Mouse (Mus musculus): Measurements from ENCODE around the gene Anxa2. TPM values are rescaled to one million over a fixed set of nuclear protein-coding genes. Genes with fewer than 3 reads are reported as not detected.

Anxa2 gene
- polyA plus RNA-seq, 1 experiment from 2014 or later = 544 TPM

DNA sequence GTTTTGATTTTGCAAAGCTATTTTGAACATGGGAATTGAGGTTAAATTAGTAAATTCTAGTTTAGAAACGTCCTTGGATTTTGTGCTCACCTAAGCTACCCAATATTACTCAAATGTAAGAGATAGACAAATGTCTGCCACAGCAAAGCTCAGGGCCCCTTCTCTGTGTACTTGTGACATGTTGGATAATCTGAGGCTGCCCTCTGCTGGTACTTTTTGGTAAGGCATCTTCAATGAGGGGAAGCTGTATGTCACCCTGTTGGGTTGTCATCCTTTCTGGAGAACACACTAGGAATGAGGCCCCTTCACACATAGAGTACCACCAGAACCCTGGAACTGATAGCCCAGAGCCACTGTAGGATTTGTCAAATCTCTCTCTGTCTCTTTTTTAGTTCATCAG lies 26.9 kb downstream of the Anxa2 start:
- no peak for ATAC-seq (replicated peaks; ENCODE audit: insufficient number of reproducible peaks, insufficient read depth, low FRiP score, low read depth)
- 10% methylated on average over 1 of the region's 1 CpGs for WGBS

DNA sequence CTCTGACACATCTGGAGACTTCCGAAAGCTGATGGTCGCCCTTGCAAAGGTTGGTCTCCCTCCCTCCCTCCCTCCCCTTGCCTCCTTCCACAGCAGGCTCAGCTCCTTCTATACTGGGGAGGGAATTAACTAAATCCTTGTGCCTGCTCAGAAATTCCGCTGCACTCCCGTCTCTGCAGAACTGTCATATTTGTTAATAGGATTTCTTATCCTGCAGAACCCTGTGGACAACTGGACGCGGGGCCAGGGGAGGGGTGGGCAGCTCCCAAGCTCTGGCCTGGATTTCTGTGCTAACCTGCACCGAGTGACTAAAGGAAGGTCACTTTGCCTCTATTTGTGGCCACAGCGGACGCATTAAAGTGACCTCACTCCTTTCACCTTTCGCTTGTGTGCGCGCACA lies 30.4 kb downstream of the Anxa2 start:
- 61% methylated on average over 12 of the region's 12 CpGs for WGBS
- no peaks in the 10 kb centered on the region for H3K9me3 ChIP-seq (replicated peaks)
- ATAC-seq (replicated peaks; ENCODE audit: insufficient number of reproducible peaks, insufficient read depth, low FRiP score, low read depth) = no peak

More for the DNA sequence above, 26.9 kb downstream of the Anxa2 start:
- Histone ChIP-seq H3K36me3 (peaks cover 62% of the 10 kb centered on the region), H3K9ac (no peak overlapping the region), H3K4me1 (replicated peaks) (peaks cover 36% of the 10 kb centered on the region), H3K4me3 (no peak overlapping the region), H3K27ac (no peak overlapping the region), H3K27me3 (no peaks in the 10 kb centered on the region), H3K4me2 (no peak overlapping the region), H3K9me3 (replicated peaks) (no peaks in the 10 kb centered on the region)

DNA sequence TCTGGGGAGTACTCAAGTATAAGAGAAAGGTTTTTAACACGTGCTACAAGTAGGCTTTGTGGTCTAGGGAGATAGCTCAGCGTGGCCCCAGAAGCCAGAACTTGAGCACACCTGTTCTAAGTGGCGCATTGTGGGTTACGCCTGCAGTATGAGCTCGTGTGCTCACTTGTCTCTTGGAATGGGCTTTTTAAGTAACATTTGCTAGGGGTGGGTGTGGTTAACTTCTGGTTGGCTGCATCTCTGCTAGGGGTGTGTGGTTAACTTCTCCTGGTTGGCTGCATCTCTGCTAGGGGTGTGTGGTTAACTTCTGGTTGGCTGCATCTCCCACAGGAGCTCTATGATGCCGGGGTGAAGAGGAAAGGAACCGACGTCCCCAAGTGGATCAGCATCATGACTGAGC lies 32.7 kb downstream of the Anxa2 start:
- Histone ChIP-seq H3K9me3 (replicated peaks) (no peaks in the 10 kb centered on the region), H3K36me3 (peaks cover 95% of the 10 kb centered on the region), H3K27me3 (no peaks in the 10 kb centered on the region), H3K27ac (no peak overlapping the region), H3K9ac (no peak overlapping the region), H3K4me2 (no peak overlapping the region), H3K4me1 (replicated peaks) (peaks cover 13% of the 10 kb centered on the region), H3K4me3 (no peak overlapping the region)
- ATAC-seq (replicated peaks; ENCODE audit: insufficient number of reproducible peaks, insufficient read depth, low FRiP score, low read depth) = no peak; the same call in 1 of the 2 replicates
- WGBS = 71% methylated on average over 8 of the region's 8 CpGs

More for the DNA sequence above, 30.4 kb downstream of the Anxa2 start:
- Histone ChIP-seq H3K4me3 (no peak overlapping the region), H3K27me3 (no peaks in the 10 kb centered on the region), H3K4me1 (replicated peaks) (peaks cover 22% of the 10 kb centered on the region), H3K27ac (no peak overlapping the region), H3K9ac (no peak overlapping the region), H3K36me3 (peaks cover 81% of the 10 kb centered on the region), H3K4me2 (no peak overlapping the region)

DNA sequence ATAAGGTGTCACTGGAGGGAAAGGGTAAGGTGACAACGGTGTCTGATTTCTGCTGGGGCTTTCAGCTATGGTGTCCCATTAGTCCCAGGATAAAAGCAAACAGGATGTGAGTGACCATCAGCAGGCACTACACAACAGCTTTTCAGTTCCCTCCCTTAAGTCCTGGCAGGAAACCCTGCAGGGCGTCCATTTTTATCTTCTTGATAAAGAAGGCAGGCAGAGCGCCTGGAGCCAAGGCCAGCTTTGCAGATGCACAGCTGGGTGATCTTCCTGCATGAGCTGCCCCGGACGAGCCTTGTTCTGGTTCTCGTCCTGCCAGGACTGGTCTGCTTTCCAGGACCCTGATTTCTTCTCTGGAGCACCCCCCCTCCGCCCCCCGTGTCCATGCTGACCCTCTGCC lies 35.1 kb downstream of the Anxa2 start:
- H3K4me2 ChIP-seq = no peak overlapping the region
- 22% methylated on average over 8 of the region's 8 CpGs for WGBS
- no peak overlapping the region for H3K9ac ChIP-seq
- ATAC-seq (replicated peaks; ENCODE audit: insufficient number of reproducible peaks, insufficient read depth, low FRiP score, low read depth) = peak; percentile 50; the same call in 1 of the 2 replicates
- H3K27me3 ChIP-seq = no peaks in the 10 kb centered on the region
- H3K4me1 ChIP-seq (replicated peaks) = peaks cover 13% of the 10 kb centered on the region
- peaks cover 5% of the 10 kb centered on the region for H3K9me3 ChIP-seq (replicated peaks)
- no peak overlapping the region for H3K4me3 ChIP-seq
- peaks cover 99% of the 10 kb centered on the region for H3K36me3 ChIP-seq
- peak overlapping the region; percentile 44 for H3K27ac ChIP-seq

DNA sequence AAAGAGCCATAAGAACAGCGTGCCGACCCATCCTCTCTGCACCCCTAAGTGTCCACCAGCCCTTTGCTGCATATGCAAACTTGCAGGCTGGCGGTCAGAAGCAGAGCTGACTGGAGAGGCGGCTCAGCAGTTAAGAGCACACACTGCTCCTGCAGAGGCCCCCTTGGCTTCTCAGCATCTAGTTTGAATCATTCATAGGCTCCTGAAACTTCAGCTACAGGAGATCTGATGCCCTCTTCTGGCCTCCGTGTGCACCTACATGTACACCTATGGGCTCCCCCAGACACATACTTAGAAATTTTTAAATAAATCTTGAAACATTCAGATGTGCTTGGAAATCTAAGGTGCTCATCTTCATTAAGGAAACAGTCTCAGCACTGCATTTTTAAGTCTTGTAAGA lies 35.6 kb downstream of the Anxa2 start:
- H3K4me2 ChIP-seq = no peak overlapping the region
- H3K4me3 ChIP-seq = no peak overlapping the region
- peaks cover 97% of the 10 kb centered on the region for H3K36me3 ChIP-seq
- no peak overlapping the region for H3K9ac ChIP-seq
- ATAC-seq (replicated peaks; ENCODE audit: insufficient number of reproducible peaks, insufficient read depth, low FRiP score, low read depth) = no peak
- peak overlapping the region; percentile 44 for H3K27ac ChIP-seq
- no peaks in the 10 kb centered on the region for H3K27me3 ChIP-seq
- peaks cover 5% of the 10 kb centered on the region for H3K9me3 ChIP-seq (replicated peaks)
- peaks cover 13% of the 10 kb centered on the region for H3K4me1 ChIP-seq (replicated peaks)
- 34% methylated on average over 5 of the region's 5 CpGs for WGBS

DNA sequence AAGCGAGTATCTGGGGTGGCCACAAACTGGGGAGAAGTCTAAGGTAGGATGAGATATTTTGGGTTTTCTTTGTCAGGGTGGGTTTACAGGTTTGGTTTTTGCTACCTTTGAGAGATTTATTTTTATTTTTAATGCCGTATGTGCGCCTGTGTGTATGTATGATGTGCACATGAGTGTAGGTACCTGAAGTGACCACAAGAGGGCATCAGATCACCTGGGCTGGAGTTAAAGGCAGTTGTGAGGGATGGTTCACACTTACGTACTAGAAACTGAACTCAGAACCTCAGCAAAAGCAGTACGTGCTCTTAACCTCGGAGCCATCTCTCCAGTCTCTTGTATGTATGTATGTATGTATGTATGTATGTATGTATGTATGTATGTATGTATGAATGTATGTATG lies 39.4 kb downstream of the Anxa2 start:
- WGBS = 96% methylated on average over 6 of the region's 6 CpGs
- no peak for ATAC-seq (replicated peaks; ENCODE audit: insufficient number of reproducible peaks, insufficient read depth, low FRiP score, low read depth)

DNA sequence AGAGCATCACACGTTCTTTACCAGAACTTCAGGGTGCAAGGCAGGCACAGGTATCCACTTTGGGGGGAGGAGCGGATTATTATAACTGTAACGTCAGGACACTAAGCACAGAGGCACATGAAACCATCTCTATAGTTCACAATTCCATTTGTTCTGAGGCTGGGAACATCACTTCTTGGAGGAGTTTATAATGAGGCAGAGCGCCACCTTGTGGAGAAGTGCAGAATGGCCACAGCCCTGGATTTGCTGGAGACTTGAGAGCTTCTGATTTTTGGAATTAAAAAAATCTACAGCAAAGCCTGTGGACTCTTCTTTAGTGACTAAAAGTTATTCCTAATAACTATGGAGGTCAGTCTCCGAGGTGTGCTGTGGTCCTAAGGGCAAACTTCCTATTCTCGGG lies 49.1 kb downstream of the Anxa2 start:
- H3K9me3 ChIP-seq (replicated peaks) = no peaks in the 10 kb centered on the region
- WGBS = 29% methylated on average over 6 of the region's 6 CpGs
- peaks cover 12% of the 10 kb centered on the region; the same call in 1 of the 2 replicates for H3K27me3 ChIP-seq
- no peaks in the 10 kb centered on the region for H3K4me1 ChIP-seq (replicated peaks)
- H3K4me3 ChIP-seq = no peak overlapping the region
- no peaks in the 10 kb centered on the region for H3K36me3 ChIP-seq
- no peak for ATAC-seq (replicated peaks; ENCODE audit: insufficient number of reproducible peaks, insufficient read depth, low FRiP score, low read depth)
- H3K9ac ChIP-seq = no peak overlapping the region
- no peak overlapping the region for H3K4me2 ChIP-seq
- no peak overlapping the region for H3K27ac ChIP-seq

More for the DNA sequence above, 39.4 kb downstream of the Anxa2 start:
- peaks cover 5% of the 10 kb centered on the region for H3K9me3 ChIP-seq (replicated peaks)
- H3K4me3 ChIP-seq = no peak overlapping the region
- no peak overlapping the region for H3K4me2 ChIP-seq
- peaks cover 12% of the 10 kb centered on the region for H3K4me1 ChIP-seq (replicated peaks)
- H3K9ac ChIP-seq = no peak overlapping the region
- no peak overlapping the region for H3K27ac ChIP-seq
- no peaks in the 10 kb centered on the region for H3K27me3 ChIP-seq
- H3K36me3 ChIP-seq = peaks cover 60% of the 10 kb centered on the region

DNA sequence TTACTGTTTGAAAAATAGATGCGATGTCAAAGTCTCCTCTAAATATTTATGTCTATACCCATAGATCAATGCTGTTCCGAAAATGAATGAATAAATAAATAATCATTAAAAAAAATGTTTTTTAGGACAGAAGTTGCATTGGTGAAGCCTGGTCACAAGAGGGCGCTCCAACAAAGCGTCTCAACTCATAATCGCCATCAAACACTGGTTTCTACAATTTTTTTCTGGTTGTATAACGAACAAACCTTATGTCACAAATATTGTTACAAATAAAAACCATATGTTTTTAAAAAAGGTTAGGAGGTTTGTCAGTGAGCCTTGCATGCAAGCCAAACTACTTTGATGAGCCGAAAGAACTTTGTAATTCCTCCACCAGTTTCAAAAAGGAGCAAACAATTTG lies 52.2 kb downstream of the Anxa2 start:
- H3K4me3 ChIP-seq = no peak overlapping the region
- no peaks in the 10 kb centered on the region for H3K9me3 ChIP-seq (replicated peaks)
- no peaks in the 10 kb centered on the region for H3K36me3 ChIP-seq
- peaks cover 16% of the 10 kb centered on the region; the same call in 1 of the 2 replicates for H3K27me3 ChIP-seq
- no peak overlapping the region for H3K9ac ChIP-seq
- H3K4me1 ChIP-seq (replicated peaks) = no peaks in the 10 kb centered on the region
- no peak overlapping the region for H3K4me2 ChIP-seq
- ATAC-seq (replicated peaks; ENCODE audit: insufficient number of reproducible peaks, insufficient read depth, low FRiP score, low read depth) = no peak
- no peak overlapping the region for H3K27ac ChIP-seq
- 16% methylated on average over 7 of the region's 7 CpGs for WGBS

DNA sequence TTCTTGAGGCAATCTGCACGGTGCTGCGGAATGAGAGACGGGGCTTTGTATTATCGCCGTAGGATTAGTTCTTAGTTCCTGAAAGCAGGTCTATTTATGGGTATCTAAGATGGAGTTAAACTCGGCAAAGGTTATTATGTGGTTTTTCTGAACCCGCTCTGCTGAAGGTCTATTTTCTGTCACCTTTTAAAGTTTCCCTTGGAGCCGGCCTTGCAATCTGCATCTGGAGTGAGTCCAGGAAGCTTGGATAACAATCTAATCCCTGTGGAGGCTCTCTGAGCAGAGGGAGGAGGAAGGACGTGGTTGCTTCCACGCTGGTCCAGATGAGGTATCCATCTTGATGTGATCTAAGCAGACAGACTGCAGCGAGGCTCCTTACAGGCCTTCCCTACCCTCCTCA lies 53.8 kb downstream of the Anxa2 start:
- Histone ChIP-seq H3K27ac (no peak overlapping the region), H3K9me3 (replicated peaks) (no peaks in the 10 kb centered on the region), H3K9ac (no peak overlapping the region), H3K27me3 (peaks cover 16% of the 10 kb centered on the region; the same call in 1 of the 2 replicates), H3K4me1 (replicated peaks) (no peaks in the 10 kb centered on the region), H3K4me2 (no peak overlapping the region), H3K4me3 (no peak overlapping the region), H3K36me3 (no peaks in the 10 kb centered on the region)
- WGBS = 43% methylated on average over 11 of the region's 11 CpGs
- ATAC-seq (replicated peaks; ENCODE audit: insufficient number of reproducible peaks, insufficient read depth, low FRiP score, low read depth) = no peak

DNA sequence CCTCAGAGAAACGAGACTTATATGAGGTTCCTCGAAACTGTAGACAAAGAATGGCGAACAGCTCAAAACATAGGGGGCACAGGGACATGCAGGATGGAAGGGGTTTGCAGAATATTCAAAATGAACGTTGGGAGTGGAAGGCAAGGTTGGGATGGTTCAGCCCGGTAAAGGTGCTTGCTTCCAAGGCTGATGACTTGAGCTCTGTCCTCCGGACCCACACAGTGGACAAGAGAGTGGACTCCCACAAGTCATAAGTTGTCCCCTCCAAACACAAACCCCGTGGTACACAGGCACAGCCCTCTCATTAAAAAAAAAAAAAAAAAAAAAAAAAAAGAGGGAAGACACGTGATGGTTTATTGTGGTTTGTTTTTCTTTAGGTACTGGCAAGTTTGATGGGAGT lies 54.6 kb downstream of the Anxa2 start:
- Histone ChIP-seq H3K4me1 (replicated peaks) (no peaks in the 10 kb centered on the region), H3K9me3 (replicated peaks) (no peaks in the 10 kb centered on the region), H3K4me2 (no peak overlapping the region), H3K27ac (no peak overlapping the region), H3K27me3 (peaks cover 16% of the 10 kb centered on the region; the same call in 1 of the 2 replicates), H3K4me3 (no peak overlapping the region), H3K36me3 (no peaks in the 10 kb centered on the region), H3K9ac (no peak overlapping the region)
- WGBS = 69% methylated on average over 8 of the region's 8 CpGs
- no peak for ATAC-seq (replicated peaks; ENCODE audit: insufficient number of reproducible peaks, insufficient read depth, low FRiP score, low read depth)

DNA sequence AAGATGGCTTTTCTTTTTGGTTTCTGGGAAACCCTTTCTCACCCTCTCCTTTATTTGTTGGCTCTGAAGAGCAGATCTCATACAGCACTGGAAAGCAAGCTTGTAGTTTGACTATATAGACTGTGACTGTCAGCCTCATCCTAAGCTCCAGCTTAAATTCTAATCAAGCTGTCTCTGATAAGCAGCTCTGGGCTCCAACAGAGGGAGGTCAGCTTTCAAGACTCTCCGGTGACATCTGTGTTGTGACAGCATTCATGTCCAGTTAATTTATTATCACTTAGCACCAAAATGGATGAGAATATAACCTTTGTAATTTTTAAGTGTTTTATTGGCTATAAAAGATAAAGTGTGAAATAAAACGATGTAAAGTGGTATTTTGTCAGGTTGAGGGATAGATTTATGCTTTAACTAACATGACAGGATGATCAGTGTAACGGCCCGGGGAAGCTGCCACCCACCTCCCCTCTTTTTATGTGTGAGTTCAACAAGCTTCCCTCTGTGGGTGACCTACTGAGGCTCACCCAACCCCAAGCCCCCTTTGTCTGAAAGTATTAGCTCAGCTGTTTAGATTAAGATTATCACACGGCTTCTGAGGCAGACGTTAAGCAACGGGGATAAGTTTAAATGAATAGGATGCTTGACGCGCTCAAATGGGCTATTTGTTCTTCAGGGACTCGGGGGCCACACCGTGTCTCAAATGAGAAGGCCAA lies 58.6 kb downstream of the Anxa2 start:
- Histone ChIP-seq H3K9ac (no peak overlapping the region), H3K4me1 (replicated peaks) (no peaks in the 10 kb centered on the region), H3K4me3 (no peak overlapping the region), H3K9me3 (replicated peaks) (no peaks in the 10 kb centered on the region), H3K27me3 (0 out of 2 replicates have a peak, but pooled peaks cover 3% of the 10 kb centered on the region), H3K4me2 (no peak overlapping the region), H3K36me3 (no peaks in the 10 kb centered on the region), H3K27ac (no peak overlapping the region)
- ATAC-seq (replicated peaks; ENCODE audit: insufficient number of reproducible peaks, insufficient read depth, low FRiP score, low read depth) = no peak
- 46% methylated on average over 11 of the region's 11 CpGs for WGBS

DNA sequence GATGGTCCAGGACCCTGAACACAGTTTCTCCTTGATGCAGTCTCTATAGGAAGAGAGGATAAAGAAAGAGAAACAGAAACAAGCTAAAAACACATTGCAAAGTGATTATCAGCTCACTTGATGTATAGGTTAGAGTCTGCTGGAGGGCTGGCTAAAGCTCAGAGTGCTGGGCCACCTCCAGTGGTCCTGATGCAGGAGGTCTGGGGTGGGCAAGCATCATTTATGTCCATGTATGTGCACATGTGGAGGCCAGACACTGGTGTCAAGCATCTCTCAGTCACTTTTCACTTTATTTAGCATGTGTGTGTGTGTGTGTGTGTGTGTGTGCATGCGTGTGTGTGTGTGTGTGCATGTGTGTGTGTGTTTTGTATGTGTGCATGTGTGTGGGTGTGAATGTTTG lies 59.3 kb downstream of the Anxa2 start:
- H3K27me3 ChIP-seq = 0 out of 2 replicates have a peak, but pooled peaks cover 3% of the 10 kb centered on the region
- no peaks in the 10 kb centered on the region for H3K9me3 ChIP-seq (replicated peaks)
- H3K27ac ChIP-seq = no peak overlapping the region
- H3K9ac ChIP-seq = no peak overlapping the region
- no peak overlapping the region for H3K4me3 ChIP-seq
- no peak for ATAC-seq (replicated peaks; ENCODE audit: insufficient number of reproducible peaks, insufficient read depth, low FRiP score, low read depth)
- H3K4me2 ChIP-seq = no peak overlapping the region
- peaks cover 5% of the 10 kb centered on the region for H3K4me1 ChIP-seq (replicated peaks)
- H3K36me3 ChIP-seq = no peaks in the 10 kb centered on the region
- 81% methylated on average over 1 of the region's 1 CpGs for WGBS
